Mouse (Mus musculus) spleen, embryonic (tissue): Measurements from ENCODE around the gene Inpp5k.

Source experiments
- CTCF ChIA-PET: fragments of 350-600 bp; sonication (Branson Sonifier 250); formaldehyde crosslinking; loops from one replicate; lab custom pipeline; 2022; lab: Charles Lee

Gene Inpp5k

DNA sequence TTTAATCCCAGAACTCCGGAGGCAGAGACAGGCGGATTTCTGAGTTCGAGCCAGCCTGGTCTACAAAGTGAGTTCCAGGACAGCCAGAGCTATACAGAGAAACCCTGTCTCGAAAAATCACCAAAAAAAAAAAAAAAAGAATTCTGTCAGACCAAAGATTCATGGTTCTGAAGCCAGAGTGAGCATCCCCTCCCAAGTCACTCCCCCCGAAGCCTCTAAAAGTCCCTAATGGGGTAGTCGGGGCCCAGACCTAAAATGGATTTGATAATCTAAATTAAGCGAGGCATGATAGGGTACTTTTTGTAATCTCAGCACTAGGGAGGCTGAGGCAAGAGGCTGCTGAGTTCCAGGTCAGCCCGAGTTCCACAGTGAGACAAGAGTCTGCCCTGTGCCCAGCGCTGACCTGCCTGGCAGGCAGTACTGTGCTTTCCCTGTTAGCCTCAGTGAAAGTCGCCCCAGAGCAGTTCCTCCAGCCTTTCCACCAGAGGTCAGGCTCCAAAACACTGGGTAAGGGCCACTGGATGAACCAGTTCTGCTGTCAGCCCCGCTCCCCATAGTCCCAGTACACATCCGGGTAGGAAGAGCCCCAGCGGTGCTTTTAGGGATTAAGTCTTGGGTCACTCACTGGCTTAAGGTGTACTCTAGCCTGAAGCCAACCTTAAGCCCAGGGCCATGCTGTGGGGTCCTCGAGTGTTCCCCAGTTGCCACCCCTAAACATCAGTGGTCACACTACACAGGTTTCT is 22.3 kb downstream of the Inpp5k start:
- CTCF ChIA-PET, result interaction anchor here (1.7 kb wide), 1 partner anchor 27 kb away, joined by 4 read pairs; the partner anchor contains the start of gene Crk

GRCm38 (mm10) chr11:75653781-75654470 is 23.1 kb downstream of the Inpp5k start:
- CTCF ChIA-PET, result no interaction called here

- CTCF ChIA-PET, result no interaction called here
Observed at GRCm38 (mm10) chr11:75654471-75655390, 23.9 kb downstream of the Inpp5k start.

GRCm38 (mm10) chr11:75655621-75656545 is 25.1 kb downstream of the Inpp5k start:
- CTCF ChIA-PET, result interaction anchor here (0.6 kb wide), 1 partner anchor 26 kb away, joined by 5 read pairs; no protein-coding TSS in a partner anchor

DNA sequence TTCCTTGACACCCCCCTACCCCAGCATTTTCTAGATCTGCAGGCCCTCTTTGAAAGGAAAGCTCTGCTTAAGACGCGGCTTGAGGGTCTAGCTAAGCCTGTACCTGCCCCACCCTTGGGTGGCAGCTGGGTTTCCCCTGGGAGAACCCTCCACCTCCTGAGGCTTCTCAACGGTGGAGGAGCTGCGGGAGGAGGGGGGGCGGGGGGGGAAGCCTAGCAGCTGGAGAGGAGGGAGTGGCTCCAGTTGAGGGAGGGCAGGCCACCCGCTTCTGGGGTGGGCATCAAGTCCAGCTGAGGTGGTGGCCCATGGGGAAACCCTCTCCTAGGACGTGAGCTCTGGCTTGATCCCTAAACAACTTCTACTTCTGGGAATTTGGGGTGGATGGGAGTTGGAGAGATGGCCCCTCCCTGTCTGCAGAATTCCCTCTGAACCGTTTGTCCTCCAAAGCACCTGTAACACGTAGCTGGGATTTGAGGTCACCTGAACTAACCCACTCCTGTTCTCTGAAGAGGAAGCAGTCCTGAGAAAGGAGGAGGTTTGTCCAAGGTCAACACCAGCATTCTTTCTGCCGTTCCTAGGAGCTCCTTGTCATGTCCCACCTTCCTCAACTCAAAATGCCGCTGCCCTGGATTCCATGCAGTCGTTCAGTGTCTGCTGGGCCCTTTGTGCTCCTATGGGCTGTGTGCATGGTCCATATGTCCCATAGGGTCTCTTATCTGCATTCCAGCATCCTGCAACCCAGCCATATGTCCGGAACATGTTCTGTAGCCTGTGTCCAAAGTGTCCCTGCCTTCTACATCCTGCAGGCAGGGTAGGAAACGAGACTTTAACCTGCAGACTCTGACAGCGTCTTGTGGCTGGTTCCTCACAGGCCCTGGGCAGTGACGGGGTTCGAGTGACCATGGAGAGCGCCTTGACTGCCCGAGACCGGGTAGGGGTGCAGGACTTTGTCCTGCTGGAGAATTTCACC is 26.1 kb downstream of the Inpp5k start:
- CTCF ChIA-PET, result interaction anchor here (0.7 kb wide), 1 partner anchor 47 kb away, joined by 3 read pairs; no protein-coding TSS in a partner anchor

- CTCF ChIA-PET, result no interaction called here
Observed at GRCm38 (mm10) chr11:75657841-75658240, 27.1 kb downstream of the Inpp5k start.

GRCm38 (mm10) chr11:75658311-75658710 is 27.5 kb downstream of the Inpp5k start:
- CTCF ChIA-PET, result no interaction called here

- CTCF ChIA-PET, result no interaction called here
Observed at GRCm38 (mm10) chr11:75658996-75659750, 28.4 kb downstream of the Inpp5k start.

DNA sequence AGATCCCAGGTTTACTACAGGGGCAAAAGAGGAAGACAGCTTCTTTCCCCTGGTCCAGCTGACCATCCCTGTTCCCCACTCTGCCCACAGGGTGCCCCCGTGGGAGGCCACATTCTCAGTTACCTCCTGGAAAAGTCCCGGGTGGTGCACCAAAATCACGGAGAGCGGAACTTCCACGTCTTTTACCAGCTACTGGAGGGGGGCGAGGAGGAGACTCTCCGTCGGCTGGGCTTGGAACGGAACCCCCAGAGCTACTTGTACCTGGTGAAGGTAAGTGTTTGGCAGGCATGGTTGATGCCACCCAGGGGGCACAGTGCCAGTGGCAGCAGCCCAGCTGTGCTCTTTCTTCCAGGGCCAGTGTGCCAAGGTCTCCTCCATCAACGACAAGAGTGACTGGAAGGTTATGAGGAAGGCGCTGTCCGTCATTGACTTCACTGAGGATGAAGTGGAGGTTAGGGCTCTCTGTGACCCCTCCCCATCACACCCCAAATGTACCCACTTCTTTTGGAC is 29.3 kb downstream of the Inpp5k start:
- CTCF ChIA-PET, result no interaction called here

DNA sequence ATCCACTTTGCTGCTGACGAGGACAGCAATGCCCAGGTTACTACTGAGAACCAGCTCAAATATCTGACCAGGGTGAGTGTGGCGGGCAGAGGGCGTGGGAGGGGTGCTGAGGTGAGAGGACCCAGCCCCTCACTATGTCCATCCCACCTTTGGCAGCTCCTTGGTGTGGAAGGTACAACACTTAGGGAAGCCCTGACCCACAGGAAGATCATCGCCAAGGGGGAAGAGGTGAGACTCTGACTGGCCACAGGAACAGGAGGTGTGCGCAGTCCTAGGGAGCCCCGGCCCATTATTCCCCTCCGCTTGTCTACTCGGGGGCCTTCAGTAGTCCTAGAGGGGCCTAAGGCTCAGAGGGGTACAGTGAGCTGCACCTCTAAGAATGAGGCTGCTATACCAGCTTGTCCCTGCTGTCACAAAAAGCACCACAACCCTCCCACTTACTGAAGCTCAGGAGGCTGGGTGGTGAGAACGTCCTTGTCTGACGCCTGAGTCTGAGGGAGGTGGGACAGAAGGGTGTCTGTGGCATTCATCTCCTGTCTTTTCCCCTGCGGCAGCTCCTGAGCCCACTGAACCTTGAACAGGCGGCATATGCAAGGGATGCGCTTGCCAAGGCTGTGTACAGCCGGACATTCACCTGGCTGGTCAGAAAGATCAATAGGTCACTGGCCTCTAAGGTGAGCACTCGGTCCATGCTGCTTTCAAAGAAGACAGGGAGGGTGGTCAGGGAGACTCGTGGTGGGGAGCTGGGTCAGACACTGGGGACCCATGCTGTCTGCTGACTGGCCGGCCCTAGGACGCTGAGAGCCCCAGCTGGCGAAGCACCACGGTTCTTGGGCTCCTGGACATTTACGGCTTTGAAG is 30.4 kb downstream of the Inpp5k start:
- CTCF ChIA-PET, result no interaction called here

GRCm38 (mm10) chr11:75662131-75662530 is 31.3 kb downstream of the Inpp5k start:
- CTCF ChIA-PET, result no interaction called here

- CTCF ChIA-PET, result no interaction called here
Observed at GRCm38 (mm10) chr11:75666296-75666695, 35.5 kb downstream of the Inpp5k start.

DNA sequence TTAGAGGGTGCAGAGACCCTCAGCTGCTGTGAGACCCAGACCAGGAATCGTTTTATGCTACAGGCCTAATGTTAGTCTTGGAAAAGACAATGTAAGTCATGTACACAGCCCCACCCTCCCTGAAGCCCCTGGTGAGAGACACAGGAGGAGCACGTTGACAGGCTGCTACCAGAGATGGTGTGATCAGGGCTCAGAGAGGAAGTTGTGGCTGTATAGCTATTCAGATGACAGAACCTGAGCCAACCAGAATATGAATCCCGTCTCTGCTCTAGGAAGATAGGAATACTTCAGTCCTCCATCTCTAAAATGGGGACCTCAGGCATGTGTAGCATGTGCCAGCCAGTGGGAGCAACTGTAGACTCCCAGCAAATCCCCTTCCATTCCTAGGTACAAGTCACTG is 37.8 kb downstream of the Inpp5k start:
- CTCF ChIA-PET, result no interaction called here

GRCm38 (mm10) chr11:75669176-75669852 is 38.5 kb downstream of the Inpp5k start:
- CTCF ChIA-PET, result no interaction called here

DNA sequence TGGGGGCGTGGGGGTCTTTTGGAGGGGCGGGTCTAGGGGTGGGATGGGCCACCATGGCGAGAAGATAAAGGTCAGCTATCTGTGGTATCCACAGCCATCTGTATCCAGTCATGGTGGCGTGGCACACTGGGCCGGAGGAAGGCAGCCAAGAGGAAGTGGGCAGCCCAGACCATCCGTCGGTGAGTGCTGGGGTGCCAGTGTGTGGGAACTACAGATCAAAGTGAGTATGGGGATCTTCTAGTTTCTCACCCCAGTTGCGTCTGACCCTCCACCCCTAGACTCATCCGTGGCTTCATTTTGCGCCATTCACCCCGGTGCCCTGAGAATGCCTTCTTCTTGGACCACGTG is 39.0 kb downstream of the Inpp5k start:
- CTCF ChIA-PET, result no interaction called here

- CTCF ChIA-PET, result no interaction called here
Observed at GRCm38 (mm10) chr11:75671426-75672180, 40.8 kb downstream of the Inpp5k start.
